Mouse (Mus musculus): Measurements from ENCODE around the gene Ppt2. TPM values are rescaled to one million over a fixed set of nuclear protein-coding genes. Genes with fewer than 3 reads are reported as not detected.

The Ppt2 gene
- polyA plus RNA-seq, 1 experiment from 2014 or later, result 22.1 TPM

DNA sequence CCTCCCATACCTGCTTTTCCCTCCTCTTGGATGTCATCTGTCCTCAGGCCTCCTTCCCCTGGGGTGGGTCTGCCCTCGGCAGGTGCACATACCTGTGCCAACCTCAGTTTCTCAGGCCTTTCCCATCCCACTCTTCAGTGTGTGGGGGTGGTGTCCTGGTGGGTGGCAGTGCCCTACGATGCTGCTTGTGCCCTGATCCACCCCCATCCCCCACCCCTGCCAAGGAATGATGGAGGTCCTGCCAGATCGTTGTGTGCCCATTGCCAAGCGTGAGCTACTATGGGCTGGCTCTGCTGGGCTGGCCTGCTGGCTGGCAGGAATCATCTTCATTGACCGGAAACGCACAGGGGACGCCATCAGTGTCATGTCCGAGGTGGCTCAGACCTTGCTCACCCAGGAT lies 17.3 kb downstream of the Ppt2 start:
- no peaks in the 10 kb centered on the region for H3K27me3 ChIP-seq (ENCODE audit: poor library complexity, severe bottlenecking)
- no peak for DNase-seq (ENCODE audit: extremely low spot score, low spot score)
- 93% methylated on average over 8 of the region's 8 CpGs for WGBS
- H3K27ac ChIP-seq, result no peak overlapping the region
- H3K4me3 ChIP-seq, result no peak overlapping the region
- H3K9me3 ChIP-seq, result no peaks in the 10 kb centered on the region
- H3K4me1 ChIP-seq, result peaks cover 34% of the 10 kb centered on the region
- H3K36me3 ChIP-seq (replicated peaks), result peaks cover 79% of the 10 kb centered on the region

- peaks cover 49% of the 10 kb centered on the region for H3K36me3 ChIP-seq (replicated peaks)
- no peak for DNase-seq (ENCODE audit: extremely low spot score, low spot score)
- peaks cover 43% of the 10 kb centered on the region for H3K4me1 ChIP-seq
- 94% methylated on average over 7 of the region's 7 CpGs for WGBS
- no peak overlapping the region for H3K27ac ChIP-seq
- H3K4me3 ChIP-seq, result 0 out of 2 replicates have a peak overlapping the region, but pooled peaks have one; percentile 5
- no peaks in the 10 kb centered on the region for H3K9me3 ChIP-seq
- no peaks in the 10 kb centered on the region for H3K27me3 ChIP-seq (ENCODE audit: poor library complexity, severe bottlenecking)
Observed at GRCm38 (mm10) chr17:34607997-34608396, 20.3 kb downstream of the Ppt2 start.

- WGBS, result 19% methylated on average over 32 of the region's 32 CpGs
- Histone ChIP-seq H3K9me3 (no peaks in the 10 kb centered on the region), H3K36me3 (replicated peaks) (peaks cover 41% of the 10 kb centered on the region), H3K4me3 (peak overlapping the region; percentile 70), H3K27me3 (ENCODE audit: poor library complexity, severe bottlenecking) (no peaks in the 10 kb centered on the region), H3K27ac (peak overlapping the region; percentile 93), H3K4me1 (peaks cover 57% of the 10 kb centered on the region)
- no peak for DNase-seq (ENCODE audit: extremely low spot score, low spot score)
Observed at GRCm38 (mm10) chr17:34606186-34607039, 21.9 kb downstream of the Ppt2 start.

GRCm38 (mm10) chr17:34605609-34606008 lies 22.7 kb downstream of the Ppt2 start:
- Histone ChIP-seq H3K9me3 (no peaks in the 10 kb centered on the region), H3K27ac (peak overlapping the region; percentile 93), H3K27me3 (ENCODE audit: poor library complexity, severe bottlenecking) (no peaks in the 10 kb centered on the region), H3K4me1 (peaks cover 57% of the 10 kb centered on the region), H3K36me3 (replicated peaks) (peaks cover 41% of the 10 kb centered on the region), H3K4me3 (peak overlapping the region; percentile 70)
- peak; percentile 93 for DNase-seq (ENCODE audit: extremely low spot score, low spot score)
- under 1% methylated on average over 24 of the region's 30 CpGs for WGBS

GRCm38 (mm10) chr17:34604511-34605237 lies 23.6 kb downstream of the Ppt2 start:
- 17% methylated on average over 24 of the region's 24 CpGs for WGBS
- no peaks in the 10 kb centered on the region for H3K9me3 ChIP-seq
- H3K4me3 ChIP-seq, result peak overlapping the region; percentile 70
- no peaks in the 10 kb centered on the region for H3K27me3 ChIP-seq (ENCODE audit: poor library complexity, severe bottlenecking)
- no peak for DNase-seq (ENCODE audit: extremely low spot score, low spot score)
- H3K27ac ChIP-seq, result peak overlapping the region; percentile 93
- peaks cover 41% of the 10 kb centered on the region for H3K36me3 ChIP-seq (replicated peaks)
- peaks cover 57% of the 10 kb centered on the region for H3K4me1 ChIP-seq

- Histone ChIP-seq H3K27me3 (ENCODE audit: poor library complexity, severe bottlenecking) (no peaks in the 10 kb centered on the region), H3K4me3 (peak within 1 kb of the TSS; percentile 70), H3K4me1 (peaks cover 60% of the 10 kb centered on the region), H3K27ac (peak within 1 kb of the TSS; percentile 93), H3K36me3 (replicated peaks) (peaks cover 43% of the 10 kb centered on the region), H3K9me3 (no peaks in the 10 kb centered on the region)
- DNase-seq (ENCODE audit: extremely low spot score, low spot score), result peak; percentile 100
- WGBS, result under 1% methylated on average over 35 of the region's 35 CpGs
Observed at GRCm38 (mm10) chr17:34604061-34604508, 24.2 kb downstream of the Ppt2 start, which contains the start of gene Agpat1. Gene Agpat1 (plus strand): TSS chr17:34604262.

DNA sequence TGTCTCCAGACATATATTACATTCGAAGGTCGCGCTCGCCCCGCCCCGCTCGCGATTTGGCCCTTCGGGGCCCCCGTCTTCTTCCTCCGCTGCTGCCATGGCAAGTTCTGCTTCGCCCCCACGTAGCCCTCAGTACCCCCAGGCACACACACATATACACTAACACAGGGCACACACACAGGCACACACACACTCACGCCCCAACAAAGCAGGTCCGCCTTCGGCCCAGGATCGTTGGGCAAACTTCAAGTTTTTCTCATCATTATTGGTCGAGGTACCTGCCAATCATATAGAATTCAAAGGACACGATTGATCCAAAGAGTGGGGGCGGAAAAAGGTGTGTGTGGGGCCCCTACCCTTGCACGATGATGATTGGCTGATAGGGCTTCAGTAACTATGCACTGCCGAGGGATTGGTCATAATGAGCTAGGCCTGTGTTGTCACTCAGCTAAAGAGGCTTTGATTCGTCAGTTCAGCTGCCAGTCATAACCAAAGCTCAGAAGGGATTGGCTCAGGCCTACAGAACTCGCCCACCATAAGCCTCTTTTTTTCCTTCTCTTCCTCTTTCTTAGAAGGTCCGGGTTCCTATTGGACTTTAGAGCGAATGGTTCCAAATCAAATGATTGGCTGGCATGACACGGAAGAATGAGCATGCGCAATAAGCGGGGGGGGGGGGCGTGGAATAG lies 24.8 kb downstream of the Ppt2 start, which contains the start of gene Rnf5:
Gene Rnf5, minus strand, starts transcription at position 316 of the 686 bp plus-strand sequence.
- no peaks in the 10 kb centered on the region for H3K9me3 ChIP-seq
- H3K4me3 ChIP-seq, result peak within 1 kb of the TSS; percentile 70
- peaks cover 59% of the 10 kb centered on the region for H3K4me1 ChIP-seq
- H3K27ac ChIP-seq, result peak within 1 kb of the TSS; percentile 93
- under 1% methylated on average over 30 of the region's 30 CpGs for WGBS
- H3K27me3 ChIP-seq (ENCODE audit: poor library complexity, severe bottlenecking), result no peaks in the 10 kb centered on the region
- DNase-seq (ENCODE audit: extremely low spot score, low spot score), result peak; percentile 96
- peaks cover 39% of the 10 kb centered on the region for H3K36me3 ChIP-seq (replicated peaks)

DNA sequence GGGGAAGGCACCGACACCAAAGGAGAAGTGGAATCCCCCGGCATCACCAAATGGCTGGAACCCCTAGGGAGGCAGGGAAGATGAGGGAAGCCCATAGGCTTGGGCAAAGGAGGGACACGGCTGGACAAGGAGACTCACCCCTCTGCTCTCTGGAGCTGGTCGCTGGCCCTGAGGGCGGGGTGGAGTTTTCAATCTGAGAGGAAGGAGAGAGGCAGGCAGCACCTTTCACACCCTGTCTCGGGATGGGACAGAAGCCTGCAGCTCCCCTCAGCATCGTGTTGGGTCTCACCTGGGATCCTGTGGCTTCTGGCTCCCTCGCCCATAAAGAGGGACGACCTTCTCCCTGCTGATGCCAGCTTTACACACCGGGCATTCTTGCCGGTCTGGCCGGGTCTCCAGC lies 26.5 kb downstream of the Ppt2 start:
- H3K4me3 ChIP-seq, result peak overlapping the region; percentile 70; the same call in 1 of the 2 replicates
- no peaks in the 10 kb centered on the region for H3K9me3 ChIP-seq
- DNase-seq (ENCODE audit: extremely low spot score, low spot score), result no peak
- no peaks in the 10 kb centered on the region for H3K27me3 ChIP-seq (ENCODE audit: poor library complexity, severe bottlenecking)
- peaks cover 27% of the 10 kb centered on the region for H3K36me3 ChIP-seq (replicated peaks)
- 92% methylated on average over 12 of the region's 12 CpGs for WGBS
- H3K27ac ChIP-seq, result no peak overlapping the region
- peaks cover 57% of the 10 kb centered on the region for H3K4me1 ChIP-seq

- 76% methylated on average over 9 of the region's 9 CpGs for WGBS
- Histone ChIP-seq H3K36me3 (replicated peaks) (peaks cover 45% of the 10 kb centered on the region), H3K27ac (no peak overlapping the region), H3K4me1 (peaks cover 61% of the 10 kb centered on the region), H3K9me3 (no peaks in the 10 kb centered on the region), H3K4me3 (peak overlapping the region; percentile 1; the same call in 1 of the 2 replicates), H3K27me3 (ENCODE audit: poor library complexity, severe bottlenecking) (no peaks in the 10 kb centered on the region)
- no peak for DNase-seq (ENCODE audit: extremely low spot score, low spot score)
Observed at GRCm38 (mm10) chr17:34599891-34600290, 28.4 kb downstream of the Ppt2 start.

- 20% methylated on average over 6 of the region's 6 CpGs for WGBS
- peaks cover 72% of the 10 kb centered on the region for H3K4me1 ChIP-seq
- no peak for DNase-seq (ENCODE audit: extremely low spot score, low spot score)
- peak within 1 kb of the TSS; percentile 10; the same call in 1 of the 2 replicates for H3K4me3 ChIP-seq
- H3K36me3 ChIP-seq (replicated peaks), result peaks cover 58% of the 10 kb centered on the region
- peak within 1 kb of the TSS; percentile 75 for H3K27ac ChIP-seq
- no peaks in the 10 kb centered on the region for H3K27me3 ChIP-seq (ENCODE audit: poor library complexity, severe bottlenecking)
- H3K9me3 ChIP-seq, result no peaks in the 10 kb centered on the region
Observed at GRCm38 (mm10) chr17:34597566-34598095, 30.7 kb downstream of the Ppt2 start, which contains the start of gene Ager. Gene Ager (plus strand): TSS chr17:34597862.

- Histone ChIP-seq H3K4me1 (peaks cover 77% of the 10 kb centered on the region), H3K4me3 (no peak overlapping the region; the same call in 1 of the 2 replicates), H3K27me3 (ENCODE audit: poor library complexity, severe bottlenecking) (no peaks in the 10 kb centered on the region), H3K27ac (no peak overlapping the region), H3K9me3 (no peaks in the 10 kb centered on the region), H3K36me3 (replicated peaks) (peaks cover 47% of the 10 kb centered on the region)
- DNase-seq (ENCODE audit: extremely low spot score, low spot score), result no peak
- 85% methylated on average over 8 of the region's 8 CpGs for WGBS
Observed at GRCm38 (mm10) chr17:34596098-34596497, 32.2 kb downstream of the Ppt2 start.
